Mouse (Mus musculus) liver, adult 2 months (tissue): ENCODE results near the gene Ahcyl2. TPM values are rescaled to one million over a fixed set of nuclear protein-coding genes. Genes with fewer than 3 reads are reported as not detected.

ENCODE experiments used
- DNase-seq: peaks from one replicate; pipeline ENCODE4 v3.0.0-alpha.2; 2011; ENCODE audit warnings: low read depth, low spot score; ENCODE audit errors: extremely low read depth
- H3K27ac ChIP-seq: fragments of 200-500 bp; replicated peaks from 2 replicates; pipeline ENCODE4 v1.5.1; 2012; ENCODE audit warnings: low read depth, mild to moderate bottlenecking, control low read depth, inconsistent platforms, low read length; ENCODE audit not compliant: insufficient read depth
- H3K27me3 ChIP-seq: fragments of 200-500 bp; 2 replicates; pipeline ENCODE4 v1.6.1; 2012; ENCODE audit warnings: mild to moderate bottlenecking, moderate library complexity, low read length, inconsistent platforms; ENCODE audit not compliant: control insufficient read depth, insufficient read depth
- H3K36me3 ChIP-seq: fragments of 200-500 bp; 2 replicates; pipeline ENCODE4 v1.6.1; 2012; ENCODE audit warnings: low read length, inconsistent platforms; ENCODE audit not compliant: control insufficient read depth, insufficient read depth
- H3K4me1 ChIP-seq: fragments of 200-500 bp; 2 replicates; pipeline ENCODE4 v1.6.1; 2011; ENCODE audit warnings: low read length; ENCODE audit not compliant: control insufficient read depth, insufficient read depth
- H3K4me3 ChIP-seq: fragments of 200-500 bp; 2 replicates; pipeline ENCODE4 v1.5.1; 2011; ENCODE audit warnings: low read depth, mild to moderate bottlenecking, control low read depth, low read length, moderate library complexity; ENCODE audit not compliant: insufficient read depth
- H3K79me2 ChIP-seq: fragments of 200-500 bp; 2 replicates; pipeline ENCODE4 v1.6.1; 2012; ENCODE audit warnings: inconsistent platforms, mild to moderate bottlenecking, low read length, moderate library complexity; ENCODE audit not compliant: control insufficient read depth, insufficient read depth
- H3K9ac ChIP-seq: fragments of 200-500 bp; 2 replicates; pipeline ENCODE4 v1.6.1; 2012; ENCODE audit warnings: low read depth, mild to moderate bottlenecking, control low read depth, inconsistent platforms, low read length
- CTCF ChIP-seq: fragments of 200-500 bp; IDR thresholded peaks from 2 replicates; pipeline ENCODE4 v1.5.1; 2011; ENCODE audit warnings: low read depth, low read length, control low read depth
- POLR2A ChIP-seq: fragments of 200-500 bp; IDR thresholded peaks from 2 replicates; pipeline ENCODE4 v1.6.1; 2011; ENCODE audit warnings: low read length, control low read depth; ENCODE audit not compliant: insufficient read depth; ENCODE audit errors: extremely low read depth
- WGBS: fragments of 180-500 bp; shearing (Covaris S2); methylation state at CpG from one replicate; pipeline ENCODE4 v1.1.7; 2018; 5-methylcytosine and 5-hydroxymethylcytosine counted together
- polyA plus RNA-seq: library from polyadenylated mRNA; depleted of rRNA; stranded (reverse); fragments of >200 nt; gene quantifications from 2 replicates; pipeline ENCODE4 v1.2.3, GENCODE M21; 2012
- total RNA-seq: library from RNA; depleted of rRNA; stranded (reverse); fragments of >200 nt; gene quantifications from 2 replicates; pipeline ENCODE4 v1.2.3, GENCODE M21; 2014

Gene Ahcyl2
- total and polyA plus RNA-seq, 2 experiments: 7.4 to 8.9 TPM

- no peaks in the 10 kb centered on the region for H3K79me2 ChIP-seq
- H3K4me3 ChIP-seq: no peak overlapping the region
- TF ChIP-seq POLR2A (no peak), CTCF (no peak)
- no peaks in the 10 kb centered on the region for H3K27me3 ChIP-seq
- H3K4me1 ChIP-seq: peaks cover 3% of the 10 kb centered on the region
- H3K36me3 ChIP-seq: no peaks in the 10 kb centered on the region
- no peak overlapping the region for H3K27ac ChIP-seq
- H3K9ac ChIP-seq: no peak overlapping the region
- 88% methylated on average over 4 of the region's 4 CpGs for WGBS
- DNase-seq: no peak
Measured at GRCm38 (mm10) chr6:29761282-29761681, 6.5 kb upstream of the Ahcyl2 start.

DNA sequence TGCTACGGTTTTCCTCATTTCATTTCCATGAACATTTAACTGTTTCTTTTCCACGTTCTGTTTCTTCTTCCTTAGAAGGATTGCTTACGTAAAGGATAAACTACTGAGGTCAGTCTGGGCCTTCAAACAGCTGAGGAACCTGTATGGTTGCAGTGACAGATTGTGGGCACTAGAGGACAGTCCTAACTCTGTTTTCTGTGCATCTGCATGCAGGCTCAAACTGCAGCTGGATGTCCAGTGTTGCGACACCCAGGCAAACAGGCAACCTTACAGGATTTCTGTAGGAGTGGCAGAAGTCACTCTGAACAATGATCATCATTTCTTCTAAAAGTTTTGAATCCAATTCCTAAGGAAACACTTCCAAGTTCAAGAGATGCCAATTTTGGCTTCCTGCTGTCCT lies 5.3 kb upstream of the Ahcyl2 start:
- Histone ChIP-seq H3K27ac (no peak overlapping the region), H3K9ac (no peak overlapping the region), H3K4me1 (peaks cover 3% of the 10 kb centered on the region; the same call in 1 of the 2 replicates), H3K27me3 (no peaks in the 10 kb centered on the region), H3K36me3 (no peaks in the 10 kb centered on the region), H3K79me2 (no peaks in the 10 kb centered on the region), H3K4me3 (no peak overlapping the region)
- DNase-seq: peak; percentile 86
- WGBS: 44% methylated on average over 4 of the region's 4 CpGs
- TF ChIP-seq CTCF (peak; percentile 82), POLR2A (no peak)

GRCm38 (mm10) chr6:29766874-29767273 lies 937 bp upstream of the Ahcyl2 start:
- no peak for DNase-seq
- Histone ChIP-seq H3K27me3 (no peaks in the 10 kb centered on the region), H3K9ac (no peak overlapping the region), H3K27ac (no peak overlapping the region), H3K79me2 (peaks cover 6% of the 10 kb centered on the region; the same call in 1 of the 2 replicates), H3K4me3 (no peak overlapping the region), H3K36me3 (no peaks in the 10 kb centered on the region), H3K4me1 (peaks cover 15% of the 10 kb centered on the region)
- WGBS: 94% methylated on average over 2 of the region's 2 CpGs
- TF ChIP-seq POLR2A (no peak), CTCF (no peak)

DNA sequence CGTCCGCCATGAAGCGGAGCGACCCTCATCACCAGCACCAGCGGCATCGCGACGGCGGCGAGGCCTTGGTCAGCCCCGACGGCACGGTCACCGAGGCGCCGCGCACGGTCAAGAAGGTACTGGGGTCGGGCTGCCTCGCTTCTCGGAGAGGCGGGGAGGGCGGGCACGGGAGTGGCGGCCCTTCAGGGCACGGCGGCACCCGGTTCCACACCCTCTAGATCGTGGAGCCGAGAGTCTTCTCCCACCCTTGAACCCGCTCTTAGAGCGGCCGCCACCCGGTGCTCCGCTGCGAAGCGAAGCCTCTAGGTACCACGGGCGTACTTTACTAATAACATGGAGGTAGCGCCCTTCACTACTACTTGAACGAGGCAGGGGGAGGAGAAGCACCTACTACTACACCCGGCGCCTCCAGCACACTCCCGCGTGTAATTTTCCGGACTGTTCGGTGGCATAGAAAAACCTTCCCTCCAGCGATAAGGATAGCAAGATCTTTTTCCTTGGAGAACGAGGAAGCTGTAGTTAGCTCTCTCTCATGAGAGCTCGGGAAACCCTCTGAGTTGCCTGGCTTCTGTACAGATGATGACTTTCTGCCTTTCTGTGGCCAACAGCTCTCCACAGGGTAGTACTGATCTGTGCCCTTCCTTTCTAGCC lies 1.1 kb downstream of the Ahcyl2 start:
- Histone ChIP-seq H3K9ac (peak overlapping the region; percentile 89), H3K4me3 (peak overlapping the region; percentile 80), H3K27me3 (no peaks in the 10 kb centered on the region), H3K79me2 (peaks cover 8% of the 10 kb centered on the region; the same call in 1 of the 2 replicates), H3K36me3 (no peaks in the 10 kb centered on the region), H3K4me1 (peaks cover 14% of the 10 kb centered on the region), H3K27ac (peak overlapping the region; percentile 58)
- peak; percentile 37 for DNase-seq
- under 1% methylated on average over 49 of the region's 50 CpGs for WGBS
- TF ChIP-seq CTCF (no peak), POLR2A (no peak)

DNA sequence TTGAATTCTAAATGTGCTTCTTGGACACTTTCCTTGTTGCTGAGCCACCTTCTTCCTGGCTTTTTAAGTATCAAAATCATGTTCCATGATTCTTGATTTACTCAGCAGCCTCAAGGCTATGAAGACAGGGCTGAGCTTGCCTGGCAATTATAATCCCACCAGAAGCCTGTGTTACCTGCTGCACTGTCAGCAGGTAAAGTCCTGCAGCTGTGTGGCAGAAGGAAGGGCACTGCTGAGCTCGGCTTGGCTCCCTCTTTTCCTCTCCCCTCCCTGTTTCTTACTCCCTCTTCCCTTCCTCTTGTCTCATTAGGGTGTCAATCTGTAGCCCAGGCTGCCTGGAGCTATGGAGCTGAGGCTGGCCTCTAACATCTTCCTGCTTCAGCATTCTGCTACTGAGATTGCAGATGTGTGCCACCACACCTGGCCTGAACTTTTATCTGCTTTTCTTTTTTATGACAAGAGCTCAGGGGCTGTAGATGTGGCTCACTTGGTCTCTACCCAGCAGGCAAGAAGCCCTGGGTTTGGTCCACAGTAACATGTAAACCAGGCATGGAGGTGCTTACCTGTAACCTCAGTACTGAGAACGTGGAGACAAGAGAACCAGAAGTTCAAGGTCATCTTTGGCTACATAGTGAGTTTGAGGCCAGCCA lies 3.0 kb downstream of the Ahcyl2 start:
- WGBS: 51% methylated on average over 2 of the region's 2 CpGs
- H3K4me3 ChIP-seq: no peak overlapping the region
- H3K27me3 ChIP-seq: no peaks in the 10 kb centered on the region
- peaks cover 14% of the 10 kb centered on the region for H3K4me1 ChIP-seq
- peak; percentile 60 for DNase-seq
- no peak overlapping the region for H3K9ac ChIP-seq
- H3K79me2 ChIP-seq: peaks cover 8% of the 10 kb centered on the region; the same call in 1 of the 2 replicates
- H3K27ac ChIP-seq: no peak overlapping the region
- TF ChIP-seq POLR2A: no peak
- TF ChIP-seq CTCF: no peak
- H3K36me3 ChIP-seq: no peaks in the 10 kb centered on the region

DNA sequence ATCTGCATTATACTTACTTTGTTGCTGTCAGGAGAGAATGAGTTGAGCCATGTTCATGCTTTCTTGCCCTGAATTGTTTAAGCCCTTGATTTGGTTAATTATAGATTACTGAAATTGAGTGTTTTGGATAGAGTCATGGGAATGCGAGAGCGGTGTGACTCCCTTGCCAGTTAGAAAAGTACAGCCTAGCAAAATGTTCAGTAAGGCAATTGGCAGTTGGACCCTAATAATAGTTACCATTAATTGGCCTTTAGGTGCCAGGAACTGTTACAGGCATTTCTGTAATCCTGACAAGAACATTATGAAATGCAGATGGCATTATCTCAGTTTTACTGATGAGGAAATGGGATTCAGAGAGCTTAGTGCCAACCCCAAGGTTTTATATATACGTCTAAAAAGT lies 4.4 kb downstream of the Ahcyl2 start:
- Histone ChIP-seq H3K27me3 (no peaks in the 10 kb centered on the region), H3K9ac (no peak overlapping the region), H3K79me2 (peaks cover 8% of the 10 kb centered on the region; the same call in 1 of the 2 replicates), H3K4me1 (peaks cover 14% of the 10 kb centered on the region), H3K36me3 (no peaks in the 10 kb centered on the region), H3K4me3 (no peak overlapping the region), H3K27ac (no peak overlapping the region)
- TF ChIP-seq CTCF: no peak
- no peak for TF ChIP-seq POLR2A
- DNase-seq: no peak
- 69% methylated on average over 3 of the region's 3 CpGs for WGBS
